Mouse (Mus musculus) liver, adult 2 months (tissue): ENCODE results near the gene Plxna4. TPM values are rescaled to one million over a fixed set of nuclear protein-coding genes. Genes with fewer than 3 reads are reported as not detected.
A peak's percentile ranks its signal among the peaks of the same experiment; 100 is the strongest.

Experiments
- DNase-seq: peaks from one replicate; pipeline ENCODE4 v3.0.0-alpha.2; 2011; ENCODE audit warnings: low read depth, low spot score; ENCODE audit errors: extremely low read depth
- H3K27ac ChIP-seq: fragments of 200-500 bp; replicated peaks from 2 replicates; pipeline ENCODE4 v1.5.1; 2012; ENCODE audit warnings: low read depth, mild to moderate bottlenecking, control low read depth, inconsistent platforms, low read length; ENCODE audit not compliant: insufficient read depth
- H3K27me3 ChIP-seq: fragments of 200-500 bp; 2 replicates; pipeline ENCODE4 v1.6.1; 2012; ENCODE audit warnings: mild to moderate bottlenecking, moderate library complexity, low read length, inconsistent platforms; ENCODE audit not compliant: control insufficient read depth, insufficient read depth
- H3K36me3 ChIP-seq: fragments of 200-500 bp; 2 replicates; pipeline ENCODE4 v1.6.1; 2012; ENCODE audit warnings: low read length, inconsistent platforms; ENCODE audit not compliant: control insufficient read depth, insufficient read depth
- H3K4me1 ChIP-seq: fragments of 200-500 bp; 2 replicates; pipeline ENCODE4 v1.6.1; 2011; ENCODE audit warnings: low read length; ENCODE audit not compliant: control insufficient read depth, insufficient read depth
- H3K4me3 ChIP-seq: fragments of 200-500 bp; 2 replicates; pipeline ENCODE4 v1.5.1; 2011; ENCODE audit warnings: low read depth, mild to moderate bottlenecking, control low read depth, low read length, moderate library complexity; ENCODE audit not compliant: insufficient read depth
- H3K79me2 ChIP-seq: fragments of 200-500 bp; 2 replicates; pipeline ENCODE4 v1.6.1; 2012; ENCODE audit warnings: inconsistent platforms, mild to moderate bottlenecking, low read length, moderate library complexity; ENCODE audit not compliant: control insufficient read depth, insufficient read depth
- H3K9ac ChIP-seq: fragments of 200-500 bp; 2 replicates; pipeline ENCODE4 v1.6.1; 2012; ENCODE audit warnings: low read depth, mild to moderate bottlenecking, control low read depth, inconsistent platforms, low read length
- CTCF ChIP-seq: fragments of 200-500 bp; IDR thresholded peaks from 2 replicates; pipeline ENCODE4 v1.5.1; 2011; ENCODE audit warnings: low read depth, low read length, control low read depth
- POLR2A ChIP-seq: fragments of 200-500 bp; IDR thresholded peaks from 2 replicates; pipeline ENCODE4 v1.6.1; 2011; ENCODE audit warnings: low read length, control low read depth; ENCODE audit not compliant: insufficient read depth; ENCODE audit errors: extremely low read depth
- WGBS: fragments of 180-500 bp; shearing (Covaris S2); methylation state at CpG from one replicate; pipeline ENCODE4 v1.1.7; 2018; 5-methylcytosine and 5-hydroxymethylcytosine counted together
- polyA plus RNA-seq: library from polyadenylated mRNA; depleted of rRNA; stranded (reverse); fragments of >200 nt; gene quantifications from 2 replicates; pipeline ENCODE4 v1.2.3, GENCODE M21; 2012
- total RNA-seq: library from RNA; depleted of rRNA; stranded (reverse); fragments of >200 nt; gene quantifications from 2 replicates; pipeline ENCODE4 v1.2.3, GENCODE M21; 2014

Gene Plxna4
- total and polyA plus RNA-seq, 2 experiments: 0.32 to 1.0 TPM

DNA sequence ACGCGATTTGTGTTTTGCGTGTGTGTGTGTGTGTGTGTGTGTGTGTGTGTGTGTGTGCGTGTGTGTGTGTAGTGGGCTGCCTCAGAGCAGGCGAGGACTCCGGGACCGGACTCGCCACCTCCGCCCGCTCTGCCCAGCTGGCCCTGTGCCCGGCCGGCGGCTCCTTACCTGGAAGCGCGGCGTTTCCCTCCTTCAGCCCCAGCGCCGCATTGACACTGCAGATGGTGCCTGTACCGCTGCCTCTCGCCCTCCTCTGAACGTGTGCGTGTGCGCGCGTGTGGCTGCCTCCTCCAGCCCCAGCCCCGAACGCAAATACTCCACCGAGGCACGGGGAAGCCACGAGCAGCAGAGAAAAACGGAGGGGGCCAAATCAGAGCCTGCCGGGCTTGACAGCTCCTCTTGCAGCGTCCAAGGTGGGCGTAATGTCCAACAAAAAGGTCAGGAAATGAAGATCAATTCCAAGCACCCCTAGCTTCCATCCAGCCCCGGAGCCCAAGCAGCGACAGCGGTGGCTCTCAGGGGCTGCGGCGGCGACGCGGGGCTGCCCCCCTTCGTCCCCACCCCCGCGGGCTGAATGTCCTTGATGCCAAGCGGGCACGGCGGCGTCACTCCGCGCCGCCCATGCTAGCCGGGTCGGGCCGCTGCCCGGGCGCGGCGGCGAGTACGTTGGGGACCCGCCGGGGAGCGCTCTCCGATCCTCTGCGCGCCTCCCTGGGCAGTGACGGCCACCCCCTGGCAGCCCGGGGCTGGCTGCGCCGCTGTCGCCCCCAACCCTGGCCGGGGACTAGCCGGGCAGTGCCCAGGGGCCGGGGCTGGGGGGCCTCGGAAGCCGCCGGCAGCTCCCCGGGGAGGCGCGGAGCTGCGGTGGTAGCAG is 619 bp downstream of the Plxna4 start:
- H3K4me3 ChIP-seq: peak overlapping the region; percentile 59
- H3K36me3 ChIP-seq: no peaks in the 10 kb centered on the region
- H3K79me2 ChIP-seq: no peaks in the 10 kb centered on the region
- TF ChIP-seq POLR2A (no peak), CTCF (no peak)
- DNase-seq: no peak
- H3K27me3 ChIP-seq: peaks cover 15% of the 10 kb centered on the region
- H3K4me1 ChIP-seq: no peaks in the 10 kb centered on the region
- H3K9ac ChIP-seq: peak overlapping the region; percentile 74
- WGBS: 2% methylated on average over 82 of the region's 82 CpGs
- H3K27ac ChIP-seq: no peak overlapping the region

DNA sequence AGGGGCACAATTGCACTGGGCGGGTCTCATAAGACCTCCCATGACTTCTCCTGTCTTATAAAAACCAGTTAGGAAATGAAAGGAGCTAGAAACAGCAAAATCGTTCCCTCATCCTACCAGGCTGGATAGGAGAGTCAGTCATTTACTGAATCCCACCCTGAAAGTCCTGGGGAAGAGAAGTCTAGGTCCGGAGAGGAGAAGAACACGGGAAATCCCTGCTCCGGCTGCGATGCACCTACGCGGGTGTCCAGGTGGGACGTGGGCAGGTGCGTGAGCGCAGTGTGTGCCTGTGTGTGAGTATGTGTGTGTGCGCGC is 1.2 kb downstream of the Plxna4 start:
- Histone ChIP-seq H3K79me2 (no peaks in the 10 kb centered on the region), H3K4me1 (no peaks in the 10 kb centered on the region), H3K4me3 (peak overlapping the region; percentile 59), H3K27ac (no peak overlapping the region), H3K9ac (peak overlapping the region; percentile 74), H3K27me3 (peaks cover 15% of the 10 kb centered on the region), H3K36me3 (no peaks in the 10 kb centered on the region)
- 8% methylated on average over 13 of the region's 13 CpGs for WGBS
- TF ChIP-seq CTCF: no peak
- no peak for TF ChIP-seq POLR2A
- no peak for DNase-seq

DNA sequence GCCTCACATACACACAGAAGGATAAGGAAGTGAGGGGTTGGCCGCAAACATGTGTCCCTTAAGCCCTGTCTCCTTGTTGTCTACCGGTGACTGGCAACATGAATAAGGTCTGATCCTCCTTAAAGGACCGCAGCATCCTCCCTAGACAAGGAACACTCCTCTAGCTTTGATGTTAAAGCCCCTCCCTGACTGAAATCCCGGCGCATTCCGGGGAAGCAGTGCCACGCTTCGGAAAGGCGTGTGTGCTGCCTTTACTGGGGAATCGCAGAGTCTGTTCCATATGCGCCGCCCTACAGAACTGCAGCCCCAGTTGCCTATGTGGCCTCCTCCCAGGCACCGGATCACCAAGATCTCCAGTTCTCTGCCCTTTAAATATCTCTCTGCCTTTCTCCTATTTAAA is 1.6 kb downstream of the Plxna4 start:
- H3K27ac ChIP-seq: no peak overlapping the region
- H3K36me3 ChIP-seq: no peaks in the 10 kb centered on the region
- DNase-seq: no peak
- peak overlapping the region; percentile 59 for H3K4me3 ChIP-seq
- H3K4me1 ChIP-seq: no peaks in the 10 kb centered on the region
- H3K27me3 ChIP-seq: peaks cover 15% of the 10 kb centered on the region
- 3% methylated on average over 13 of the region's 13 CpGs for WGBS
- H3K9ac ChIP-seq: peak overlapping the region; percentile 34; the same call in 1 of the 2 replicates
- no peaks in the 10 kb centered on the region for H3K79me2 ChIP-seq
- TF ChIP-seq CTCF: no peak
- TF ChIP-seq POLR2A: no peak

- Histone ChIP-seq H3K79me2 (no peaks in the 10 kb centered on the region), H3K27ac (no peak overlapping the region), H3K36me3 (no peaks in the 10 kb centered on the region), H3K9ac (no peak overlapping the region), H3K27me3 (peaks cover 15% of the 10 kb centered on the region), H3K4me3 (no peak overlapping the region), H3K4me1 (no peaks in the 10 kb centered on the region)
- DNase-seq: no peak
- 53% methylated on average over 3 of the region's 3 CpGs for WGBS
- TF ChIP-seq CTCF (no peak), POLR2A (no peak)
Measured at GRCm38 (mm10) chr6:32585211-32585610, 2.8 kb downstream of the Plxna4 start.

- 44% methylated on average over 5 of the region's 5 CpGs for WGBS
- no peaks in the 10 kb centered on the region for H3K4me1 ChIP-seq
- no peak for TF ChIP-seq POLR2A
- no peak for TF ChIP-seq CTCF
- H3K27me3 ChIP-seq: peaks cover 15% of the 10 kb centered on the region
- H3K79me2 ChIP-seq: no peaks in the 10 kb centered on the region
- H3K9ac ChIP-seq: no peak overlapping the region
- no peaks in the 10 kb centered on the region for H3K36me3 ChIP-seq
- no peak overlapping the region for H3K27ac ChIP-seq
- DNase-seq: no peak
- H3K4me3 ChIP-seq: no peak overlapping the region
Measured at GRCm38 (mm10) chr6:32584243-32584880, 3.6 kb downstream of the Plxna4 start.

DNA sequence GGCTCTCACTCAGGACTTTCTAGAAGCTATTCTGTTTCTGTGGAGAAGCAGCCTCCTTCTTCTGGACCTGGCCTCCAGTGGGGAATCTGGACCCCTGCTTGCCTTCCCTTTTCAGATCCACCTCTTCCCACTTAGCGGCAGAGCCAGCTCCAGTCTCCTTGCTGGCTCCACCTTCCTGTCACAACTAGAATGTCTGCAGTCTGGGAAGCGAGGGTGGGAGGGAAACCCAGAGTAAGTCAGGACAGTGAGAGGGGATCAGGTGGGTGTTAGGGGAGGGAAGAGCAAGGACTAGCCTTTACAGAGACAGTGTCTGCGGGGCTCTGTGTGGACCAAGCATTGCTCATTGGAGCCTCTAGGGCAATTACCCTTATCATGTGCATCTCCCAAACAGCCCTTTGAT is 4.4 kb downstream of the Plxna4 start:
- 36% methylated on average over 3 of the region's 3 CpGs for WGBS
- TF ChIP-seq CTCF (no peak), POLR2A (no peak)
- Histone ChIP-seq H3K27me3 (peaks cover 15% of the 10 kb centered on the region), H3K36me3 (no peaks in the 10 kb centered on the region), H3K4me3 (no peak overlapping the region), H3K9ac (no peak overlapping the region), H3K27ac (no peak overlapping the region), H3K79me2 (no peaks in the 10 kb centered on the region), H3K4me1 (no peaks in the 10 kb centered on the region)
- no peak for DNase-seq
